Mouse (Mus musculus): ENCODE data around the gene Hhipl2.
"Not testable (repeated sequence)": the region's sequence is repeated elsewhere in the genome, so short reads cannot be mapped to it uniquely, and the experiment has no call there.

Hhipl2 gene

DNA sequence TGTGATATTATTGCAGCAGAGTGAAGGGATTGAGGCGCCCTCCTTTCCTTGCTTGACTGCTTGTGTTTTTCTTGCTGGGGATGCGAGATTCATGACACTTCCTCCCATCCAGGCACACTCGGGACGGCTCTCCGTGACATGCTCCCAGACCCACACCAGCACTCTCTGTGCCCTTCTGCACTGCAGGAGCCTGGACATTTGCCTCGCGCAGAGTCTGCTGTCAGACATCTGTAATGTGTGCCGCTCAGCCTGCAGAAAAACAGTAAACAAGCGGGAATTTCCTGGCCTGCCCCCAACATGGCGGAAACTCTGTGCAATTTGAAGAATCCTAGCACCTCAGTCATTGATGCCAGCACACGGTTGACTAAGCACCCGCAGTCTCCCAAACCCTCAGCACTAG lies at the start of gene Hhipl2:
Gene Hhipl2 (plus strand): TSS at position 343 of the 400 bp plus-strand sequence.
- DNase-seq (ENCODE audit: low spot score), result no peak

DNA sequence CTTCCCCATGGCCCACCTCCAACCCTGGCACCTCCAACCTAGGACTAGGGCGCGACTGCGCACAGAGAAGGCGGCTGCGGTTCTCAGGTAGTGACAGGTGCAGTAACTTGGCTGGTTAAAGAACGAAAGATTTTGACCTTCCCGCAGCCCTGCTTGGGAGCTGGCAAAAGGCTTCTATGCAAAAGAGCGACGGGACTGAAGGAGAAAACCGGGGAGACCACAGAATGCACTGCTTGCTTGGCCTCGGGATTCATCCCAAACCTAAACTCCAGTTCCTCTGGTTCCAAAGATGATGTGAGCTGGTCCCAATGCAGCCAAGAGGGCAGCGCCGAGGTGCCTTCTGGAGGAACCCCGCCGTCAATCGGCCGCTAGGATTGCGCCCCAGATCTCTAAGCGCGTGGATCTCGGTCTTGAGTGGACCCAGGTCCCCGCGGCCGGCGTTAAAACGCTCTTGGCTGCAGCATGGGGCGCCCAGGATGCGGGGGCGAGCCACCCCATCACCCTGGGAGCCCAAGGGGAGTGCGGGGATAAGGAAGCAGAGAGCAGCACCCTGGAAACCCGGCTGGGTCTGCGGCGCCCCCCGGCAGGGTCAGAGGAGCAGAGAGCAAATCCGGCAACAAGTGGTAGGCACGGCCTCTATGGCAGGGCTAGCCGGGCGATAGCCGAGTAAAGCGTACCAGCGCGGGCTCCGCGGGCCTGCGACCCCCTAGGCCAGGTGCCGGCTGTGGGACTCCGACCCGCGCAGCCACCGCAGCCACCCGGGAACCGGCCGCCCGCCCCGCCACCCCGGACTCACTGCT lies 49.2 kb upstream of the Hhipl2 start:
- peak; percentile 39 for DNase-seq (ENCODE audit: low spot score)

DNA sequence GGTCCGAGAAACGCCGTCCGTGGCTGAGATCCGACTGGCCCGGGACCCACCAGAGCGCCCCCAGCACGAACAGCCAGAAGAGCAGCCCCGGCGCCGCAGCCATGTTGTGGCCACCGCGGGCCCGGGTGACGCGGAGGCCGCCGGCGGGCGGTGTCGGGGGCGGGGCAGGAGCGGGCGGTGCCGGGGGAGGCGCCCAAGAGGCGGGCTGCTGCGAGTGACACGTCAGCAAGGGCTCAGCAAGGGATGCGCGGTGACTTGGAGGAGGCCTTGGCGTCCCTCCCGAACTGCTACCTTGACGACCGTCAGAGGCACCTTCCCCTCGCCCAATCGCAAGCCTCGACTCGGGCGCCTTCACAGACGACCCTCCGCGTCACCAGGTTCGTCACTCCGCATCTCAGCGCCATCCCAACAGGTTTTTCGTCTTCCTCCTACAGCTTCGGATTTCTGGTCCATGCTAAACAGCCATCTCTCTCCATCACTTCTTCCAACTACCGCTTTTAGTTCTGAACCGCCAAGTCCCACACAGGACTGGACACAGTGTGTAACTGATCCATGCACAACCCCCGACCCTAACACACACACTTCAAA lies 48.5 kb upstream of the Hhipl2 start, which contains the start of gene Mia3:
Gene Mia3 (minus strand): TSS at position 127 of the 588 bp plus-strand sequence.
- peak; percentile 93 for DNase-seq (ENCODE audit: low spot score)

DNA sequence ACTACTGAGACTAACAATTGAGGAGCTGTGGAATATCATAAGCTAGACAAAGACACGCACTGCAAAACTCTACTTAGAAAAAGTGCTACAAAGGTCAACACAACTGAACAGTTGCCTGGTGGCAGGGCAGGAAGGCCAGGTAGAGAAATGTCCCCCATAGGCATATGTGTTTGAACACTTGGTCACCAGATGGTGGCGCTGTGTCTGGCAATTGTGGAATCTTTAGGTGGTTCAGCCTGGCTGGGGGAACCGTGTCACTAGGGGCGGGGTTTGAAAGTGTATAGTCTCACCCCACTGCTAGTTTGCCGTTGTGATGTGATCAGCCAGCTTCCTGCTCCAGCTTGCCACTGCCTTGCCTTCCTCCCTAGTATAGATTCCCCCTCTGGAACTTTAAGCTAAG lies 43.3 kb upstream of the Hhipl2 start:
- no peak for DNase-seq (ENCODE audit: low spot score)

- DNase-seq (ENCODE audit: low spot score), result no peak
Measured at GRCm38 (mm10) chr1:183377045-183377444, 41.0 kb upstream of the Hhipl2 start.

DNA sequence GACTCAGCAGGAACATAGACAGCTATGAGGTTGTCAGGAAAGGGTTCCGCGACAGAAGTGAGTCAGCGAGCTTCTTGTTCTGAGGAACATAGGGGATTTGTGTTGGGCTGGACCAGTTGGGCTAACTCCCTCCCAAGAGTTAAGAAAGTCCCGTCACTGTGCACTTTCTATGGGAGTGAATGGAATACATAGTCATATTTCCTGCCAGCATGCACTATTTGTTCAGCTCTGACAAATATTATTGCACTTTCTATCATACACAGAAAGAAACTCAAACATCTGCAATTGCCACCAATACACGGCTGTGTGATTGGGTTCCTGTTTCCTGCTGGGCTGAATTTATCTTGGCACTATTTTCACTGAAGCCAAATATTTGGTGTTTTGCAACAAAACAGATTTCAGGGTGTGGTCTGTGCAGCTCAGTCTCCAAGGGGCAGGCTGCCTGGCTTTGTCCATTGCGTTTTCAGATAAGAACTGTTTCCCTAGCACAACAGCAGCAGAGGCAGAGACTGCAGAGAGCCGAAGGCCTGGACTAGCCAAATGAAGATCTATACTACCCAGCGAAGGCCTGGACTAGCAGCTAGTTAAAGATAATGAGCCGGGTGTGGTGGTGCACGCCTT lies 39.6 kb upstream of the Hhipl2 start:
- DNase-seq (ENCODE audit: low spot score), result no peak

DNA sequence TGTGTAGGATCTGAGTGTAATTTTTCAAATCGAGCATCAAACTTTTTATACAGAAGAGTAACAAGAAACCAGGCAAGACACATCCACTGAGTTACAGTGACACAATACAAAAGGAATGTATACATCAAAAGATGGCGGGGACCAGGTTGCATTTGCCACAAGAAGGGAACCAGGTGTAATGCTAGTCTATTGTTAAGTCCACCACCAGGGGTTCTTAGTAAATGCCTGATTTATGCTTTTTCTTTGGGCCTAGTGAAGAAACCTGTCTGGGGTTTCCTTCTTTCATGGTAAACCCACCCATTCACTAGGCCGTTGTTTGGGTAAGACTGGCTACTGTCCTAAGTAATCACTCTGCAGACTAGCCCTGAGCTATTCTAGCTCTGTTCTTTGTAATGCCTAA lies 38.6 kb upstream of the Hhipl2 start:
- not testable (repeated sequence) for DNase-seq (ENCODE audit: low spot score)

DNA sequence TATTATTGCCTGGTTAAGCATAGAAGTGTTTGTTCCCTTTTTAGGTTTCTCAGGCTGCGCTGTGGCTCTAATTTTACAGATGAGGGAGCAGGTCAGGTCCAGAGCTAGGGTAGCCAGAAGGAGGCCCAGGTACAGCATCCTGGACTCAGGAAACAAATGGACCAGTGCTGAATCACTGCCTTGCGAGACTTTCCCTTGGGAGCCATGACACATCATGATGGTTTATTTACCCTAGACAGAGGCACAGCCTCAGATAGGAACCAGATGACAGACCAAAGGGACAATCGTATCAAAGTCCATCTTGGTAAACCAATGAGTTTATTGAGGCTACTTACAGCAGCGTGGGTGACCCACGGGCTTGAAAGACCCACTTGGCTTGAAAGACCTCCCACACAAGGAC lies 36.2 kb upstream of the Hhipl2 start:
- no peak for DNase-seq (ENCODE audit: low spot score)

GRCm38 (mm10) chr1:183382621-183383020 lies 35.4 kb upstream of the Hhipl2 start:
- no peak for DNase-seq (ENCODE audit: low spot score)

DNA sequence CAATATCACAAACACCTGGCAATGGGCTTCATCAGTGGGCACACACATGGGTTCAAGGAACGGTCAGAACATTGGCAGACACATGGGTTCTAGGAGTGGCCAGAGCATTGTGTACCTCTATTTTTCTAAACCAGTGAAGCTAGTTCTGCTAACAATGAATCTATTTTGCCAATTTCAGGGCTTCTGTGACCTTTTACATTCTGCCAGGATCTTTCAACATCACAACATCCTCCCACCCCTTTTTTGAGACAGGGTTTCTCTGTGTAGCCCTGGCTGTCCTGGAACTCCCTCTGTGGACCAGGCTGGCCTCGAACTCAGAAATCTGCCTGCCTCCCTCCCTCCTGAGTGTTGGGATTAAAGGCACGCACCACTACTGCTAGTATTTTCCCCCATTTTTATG lies 30.6 kb upstream of the Hhipl2 start:
- DNase-seq (ENCODE audit: low spot score), result not testable (repeated sequence)

DNA sequence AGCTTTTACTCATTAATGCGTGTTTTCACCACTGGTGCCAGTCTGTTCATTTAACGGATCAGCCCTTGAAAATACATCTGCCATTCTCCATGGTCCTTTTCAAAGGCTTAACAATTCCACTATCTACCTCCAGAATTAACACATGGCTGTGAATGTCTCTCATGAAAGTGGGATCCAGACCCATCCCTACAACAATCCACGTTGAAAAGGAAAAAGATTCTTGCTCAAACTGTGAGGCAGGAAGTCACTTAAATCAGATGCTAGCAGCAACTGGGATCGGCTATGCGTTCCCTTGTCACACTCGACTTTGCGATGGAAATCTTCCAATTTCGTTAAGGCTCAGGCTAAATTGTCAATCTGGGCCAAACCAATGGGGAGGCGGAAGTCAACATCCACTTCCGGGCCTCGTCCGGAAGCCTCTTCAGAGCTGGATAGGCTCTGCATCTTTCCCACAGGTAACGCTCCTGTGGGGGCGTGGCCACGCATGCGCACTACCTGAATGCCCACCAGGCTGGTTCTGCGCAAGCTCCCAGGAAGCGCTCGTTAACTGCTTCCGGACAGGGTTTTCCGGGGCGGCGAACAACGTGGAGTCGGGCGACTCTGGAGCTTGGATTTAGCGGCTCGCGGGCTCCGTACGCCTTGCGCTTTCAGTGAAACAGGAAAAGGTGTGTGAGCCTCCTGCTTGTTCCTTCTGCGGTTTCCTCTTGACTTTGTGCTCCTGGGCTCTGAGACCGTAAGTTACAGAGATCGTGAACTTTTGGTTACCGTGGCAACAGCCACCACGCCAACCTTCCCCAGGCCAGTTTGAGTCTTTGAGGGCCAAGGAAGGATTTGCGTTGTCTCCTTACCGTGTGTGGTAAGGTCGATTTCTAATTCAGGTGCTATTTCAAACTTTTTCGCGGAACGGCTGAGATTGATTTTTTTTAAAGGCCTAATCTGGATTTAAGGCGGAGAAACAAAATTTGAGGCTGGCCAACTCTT lies 29.3 kb upstream of the Hhipl2 start, which contains the start of gene Taf1a:
Gene Taf1a (plus strand): TSS at position 556 of the 981 bp plus-strand sequence.
- DNase-seq (ENCODE audit: low spot score), result peak; percentile 97

GRCm38 (mm10) chr1:183403396-183403795 lies 14.6 kb upstream of the Hhipl2 start:
- no peak for DNase-seq (ENCODE audit: low spot score)

DNA sequence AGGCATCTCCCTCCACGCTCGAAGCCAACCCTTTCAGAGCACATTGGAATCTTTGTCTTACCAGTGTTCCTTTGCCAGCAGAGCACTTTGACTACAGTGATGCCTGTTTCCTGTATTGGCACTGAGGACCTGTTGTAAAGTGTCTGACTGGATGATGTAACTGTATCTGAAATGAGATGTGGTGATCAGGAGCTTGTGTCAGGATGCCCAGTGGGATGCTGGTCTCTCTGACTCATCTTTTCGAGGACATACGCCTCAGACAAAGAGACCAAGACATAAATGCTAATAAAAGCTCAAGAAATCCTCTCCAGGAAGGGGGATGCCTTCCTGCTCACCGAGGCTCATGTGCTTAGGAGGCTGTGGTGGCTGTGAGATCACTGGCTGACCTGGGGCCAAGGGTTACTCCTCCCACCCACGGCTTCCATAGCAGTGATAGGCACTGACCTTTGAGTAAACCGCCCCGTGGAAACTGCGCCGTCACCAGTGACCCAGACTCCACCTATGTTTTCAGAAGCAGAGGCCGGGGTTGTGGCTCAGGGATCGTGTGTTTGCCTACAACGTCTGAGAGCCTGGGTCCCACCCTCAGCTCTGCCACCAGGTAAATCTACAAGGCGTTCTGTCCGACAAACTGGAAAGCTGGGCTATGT lies 3.8 kb upstream of the Hhipl2 start:
- no peak for DNase-seq (ENCODE audit: low spot score)

DNA sequence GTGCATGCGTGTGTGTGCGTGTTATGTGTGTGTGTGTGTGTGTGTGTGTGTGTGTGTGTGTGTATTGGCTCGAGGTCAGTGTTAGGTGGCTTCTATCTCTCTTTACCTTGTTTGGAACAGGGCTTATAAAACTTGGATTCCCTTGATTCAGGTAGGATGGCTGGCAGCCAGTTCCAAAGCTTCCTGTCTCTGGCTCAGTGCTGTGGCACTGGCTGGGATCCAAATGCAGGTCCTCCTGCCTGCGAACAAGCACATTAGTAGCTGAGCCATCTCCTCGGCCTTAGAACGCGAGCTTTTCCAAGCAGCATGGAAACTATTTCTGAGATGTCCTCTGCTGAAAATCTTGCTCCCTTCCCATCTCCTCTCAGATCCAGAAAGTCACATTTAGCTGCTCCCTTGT lies 1.7 kb downstream of the Hhipl2 start:
- no peak for DNase-seq (ENCODE audit: low spot score)

DNA sequence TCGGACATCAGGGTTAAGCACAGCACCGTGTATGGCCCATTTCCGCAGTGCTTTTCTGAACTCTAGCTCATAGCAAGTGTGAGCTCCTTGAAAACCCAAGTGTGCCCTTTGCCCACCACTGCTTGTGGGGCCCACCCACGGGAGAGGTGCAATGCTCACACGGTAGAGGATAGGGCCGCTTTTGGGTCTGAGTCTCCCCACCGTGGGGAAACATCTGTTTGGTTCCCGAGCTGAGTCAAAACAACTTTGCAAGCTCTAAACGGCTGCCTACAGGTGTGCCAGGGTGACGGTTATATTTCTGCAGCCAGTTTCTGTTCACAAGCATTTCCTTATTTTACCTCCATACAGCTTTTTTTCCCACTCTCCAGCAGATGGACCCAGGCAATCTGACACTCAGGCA lies 2.3 kb downstream of the Hhipl2 start:
- DNase-seq (ENCODE audit: low spot score), result no peak

DNA sequence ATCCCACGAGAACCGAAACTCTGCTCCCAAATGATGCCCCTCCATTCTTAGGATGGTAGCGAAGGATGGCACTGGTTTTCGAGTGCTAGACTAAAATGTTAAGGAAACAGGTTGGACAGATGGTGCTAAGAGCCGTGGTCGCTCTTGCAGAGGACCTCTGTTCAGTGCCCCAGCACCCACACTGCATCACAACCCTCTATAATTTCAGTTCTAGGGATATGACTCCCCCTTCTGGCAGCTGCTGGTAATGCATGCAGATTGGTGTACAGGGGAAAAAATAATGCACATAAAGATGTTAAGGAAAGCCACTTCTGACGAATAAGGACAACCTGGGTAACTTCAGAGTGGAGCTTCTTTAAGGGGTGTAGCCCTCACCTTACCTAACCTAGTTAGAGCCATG lies 6.1 kb downstream of the Hhipl2 start:
- DNase-seq (ENCODE audit: low spot score), result no peak

GRCm38 (mm10) chr1:183434918-183435317 lies 16.9 kb downstream of the Hhipl2 start:
- DNase-seq (ENCODE audit: low spot score), result no peak

- DNase-seq (ENCODE audit: low spot score), result peak; percentile 61
Measured at GRCm38 (mm10) chr1:183439036-183439435, 21.0 kb downstream of the Hhipl2 start.

GRCm38 (mm10) chr1:183442015-183442774 lies 24.2 kb downstream of the Hhipl2 start:
- DNase-seq (ENCODE audit: low spot score), result peak; percentile 93

- DNase-seq (ENCODE audit: low spot score), result no peak
Measured at GRCm38 (mm10) chr1:183453066-183453465, 35.1 kb downstream of the Hhipl2 start.
